Mouse (Mus musculus) megakaryocyte, embryonic 14.5 days (primary cell): ENCODE results near the gene Ccdc130.

Source experiments
- FLI1 ChIP-seq: IDR thresholded peaks from 2 replicates; pipeline ENCODE4 v1.6.1; 2012; ENCODE audit warnings: low read length, inconsistent platforms, mixed read lengths
- GATA1 ChIP-seq: IDR thresholded peaks from 3 replicates; pipeline ENCODE4 v1.6.1; 2012; ENCODE audit warnings: mixed read lengths, low read length, inconsistent platforms, borderline replicate concordance

- no peak for TF ChIP-seq GATA1
- no peak for TF ChIP-seq FLI1
Measured at GRCm38 (mm10) chr8:84233055-84233454, 37.1 kb downstream of the Ccdc130 start.
